Comparison of ENCODE assay signal across 30 mouse cellular contexts in the genomic region with DNA sequence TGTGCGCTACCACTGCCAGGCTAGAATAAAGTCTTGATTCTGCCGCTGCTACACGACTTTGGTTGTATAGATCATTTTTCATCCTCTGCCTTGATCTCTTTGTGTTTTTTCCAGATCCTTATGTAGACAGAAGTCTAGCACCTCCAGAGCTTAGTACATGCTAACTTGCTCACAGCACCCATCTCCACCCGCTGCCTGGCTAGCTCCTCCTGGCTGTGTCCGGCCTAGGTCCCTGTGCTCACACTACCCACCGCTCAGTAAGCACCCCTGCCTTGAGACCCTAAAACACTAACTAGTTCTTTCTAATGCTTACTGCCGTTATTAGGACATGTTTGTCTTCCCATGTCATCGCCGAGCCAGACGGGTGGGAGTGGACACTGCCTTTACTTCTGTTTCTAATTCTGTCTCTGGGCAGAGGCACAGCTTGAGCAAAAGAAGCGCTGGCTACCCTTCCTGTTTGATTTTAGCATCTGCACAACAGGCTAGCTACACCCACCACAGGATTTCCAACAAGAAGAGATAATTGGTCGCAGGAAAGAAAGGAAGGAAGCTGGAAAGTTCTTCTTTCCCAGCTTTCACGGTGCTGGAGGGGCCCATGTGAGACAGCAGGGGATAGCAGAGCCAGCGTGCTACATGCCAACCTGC. TPM values are rescaled to one million over a fixed set of nuclear protein-coding genes. Genes with fewer than 3 reads are reported as not detected.
DNase-seq lines count a peak whose midpoint lies in the region; ATAC-seq and TF ChIP-seq lines count a peak whose summit lies in the region.
"Had no signal": no experiment of that assay in that cellular context is flagged by ENCODE, and none has a peak within 500 bp of the region (broad histone marks: within the 10 kb centered on the region; RNA-seq: fewer than 3 reads in every experiment).

No protein-coding gene starts in this region.

- no peak overlapping the region for H3K4me3 ChIP-seq in embryonic facial prominence, embryonic 13.5 days
- no peak overlapping the region for H3K4me3 ChIP-seq in embryonic facial prominence, embryonic 10.5 days
- H3K4me3 ChIP-seq in heart, embryonic 16.5 days (ENCODE audit: low read length), result no peak overlapping the region
- no peak overlapping the region for H3K4me3 ChIP-seq in heart, adult 2 months
- H3K4me3 ChIP-seq in forebrain, embryonic 12.5 days (replicated peaks), result no peak overlapping the region
- H3K4me3 ChIP-seq: embryonic facial prominence, embryonic 12.5 days; hindbrain, embryonic 10.5 days; intestine, embryonic 15.5 days; liver, embryonic 13.5 days; midbrain, embryonic 12.5 days had no signal

- no peak for TF ChIP-seq CTCF in heart, adult 2 months (IDR thresholded peaks at IDR 0.05)

- H3K4me1 ChIP-seq in embryonic facial prominence, embryonic 13.5 days, result peaks cover 17% of the 10 kb centered on the region
- H3K4me1 ChIP-seq in embryonic facial prominence, embryonic 10.5 days, result peaks cover 39% of the 10 kb centered on the region
- H3K4me1 ChIP-seq in heart, embryonic 16.5 days (ENCODE audit: control insufficient read depth, insufficient read depth, low read length), result peaks cover 27% of the 10 kb centered on the region
- H3K4me1 ChIP-seq in heart, adult 2 months (ENCODE audit: control insufficient read depth, insufficient read depth, low read length), result peaks cover 4% of the 10 kb centered on the region
- H3K4me1 ChIP-seq in forebrain, embryonic 12.5 days, result peaks cover 4% of the 10 kb centered on the region; the same call in 1 of the 2 replicates
- H3K4me1 ChIP-seq: midbrain, embryonic 12.5 days had no signal

- TF ChIP-seq POLR2A in heart, adult 2 months (IDR thresholded peaks at IDR 0.05; ENCODE audit: insufficient read depth, low read depth, low read length), result no peak

- H3K79me2 ChIP-seq in heart, adult 2 months (replicated peaks; ENCODE audit: control insufficient read depth, insufficient read depth, low read length), result no peaks in the 10 kb centered on the region

- intact Hi-C loops in heart, adult 2 months (cut with DNase I), result loop anchor here (10.0 kb wide), 1 partner anchor 314 kb away; no protein-coding TSS in a partner anchor

- peak overlapping the region; percentile 16; the same call in 1 of the 2 replicates for H3K4me2 ChIP-seq in embryonic facial prominence, embryonic 13.5 days
- H3K4me2 ChIP-seq in heart, embryonic 16.5 days (ENCODE audit: low read depth, low read length), result no peak overlapping the region
- no peak overlapping the region for H3K4me2 ChIP-seq in forebrain, embryonic 12.5 days
- H3K4me2 ChIP-seq: embryonic facial prominence, embryonic 12.5 days; intestine, embryonic 15.5 days; liver, embryonic 13.5 days; lung, embryonic 14.5 days; midbrain, embryonic 12.5 days had no signal

- H3K9ac ChIP-seq in embryonic facial prominence, embryonic 13.5 days, result no peak overlapping the region
- no peak overlapping the region for H3K9ac ChIP-seq in heart, embryonic 16.5 days (ENCODE audit: low read length)
- H3K9ac ChIP-seq in heart, adult 2 months (ENCODE audit: low read depth, low read length), result no peak overlapping the region
- H3K9ac ChIP-seq in forebrain, embryonic 12.5 days, result no peak overlapping the region
- H3K9ac ChIP-seq: embryonic facial prominence, embryonic 12.5 days; intestine, embryonic 15.5 days; liver, embryonic 13.5 days; lung, embryonic 14.5 days; midbrain, embryonic 12.5 days had no signal

- WGBS in embryonic facial prominence, embryonic 13.5 days, result 53% methylated on average over 14 of the region's 14 CpGs
- 66% methylated on average over 14 of the region's 14 CpGs for WGBS in embryonic facial prominence, embryonic 10.5 days
- WGBS in heart, embryonic 16.5 days, result 50% methylated on average over 14 of the region's 14 CpGs
- WGBS in heart, adult 2 months, result 39% methylated on average over 14 of the region's 14 CpGs
- WGBS in forebrain, embryonic 12.5 days, result 83% methylated on average over 14 of the region's 14 CpGs

- TF ChIP-seq EP300 in heart, adult 2 months (IDR thresholded peaks at IDR 0.05; ENCODE audit: insufficient read depth, low read depth, low read length), result no peak

- ATAC-seq in embryonic facial prominence, embryonic 13.5 days (ENCODE audit: insufficient number of reproducible peaks, insufficient read depth, low FRiP score, low TSS enrichment, low read depth), result no peak
- no peak for ATAC-seq in heart, embryonic 16.5 days (replicated peaks; ENCODE audit: extremely low read depth, insufficient read depth, low FRiP score)
- no peak for ATAC-seq in forebrain, embryonic 12.5 days (ENCODE audit: low FRiP score)
- ATAC-seq: activated CD4-positive, CD25-positive, alpha-beta regulatory T cell, adult 4 months; forebrain, embryonic 16.5 days; hindbrain, embryonic 16.5 days; intestine, embryonic 15.5 days had no signal

- no peak for DNase-seq in embryonic facial prominence, embryonic 10.5 days (ENCODE audit: low spot score)
- DNase-seq in heart, adult 2 months, result no peak
- DNase-seq in lung, postnatal 25 days (ENCODE audit: low spot score), result peak; percentile 26
- no peak for DNase-seq in lung, postnatal 4 days
- DNase-seq in brain, adult 2 months (ENCODE audit: low read depth, low spot score), result peak; percentile 71
- DNase-seq: adrenal gland, adult 8-10 months; cerebellum, adult 18-20 months; cerebellum, postnatal 14 days; heart, postnatal 10 days; kidney, adult 8-10 months; kidney, postnatal 10 days; liver, embryonic 13.5 days; lung, embryonic 14.5 days; thymus, adult 2 months; thymus, postnatal 4 days had no signal

- H3K9me3 ChIP-seq in embryonic facial prominence, embryonic 13.5 days, result no peaks in the 10 kb centered on the region
- peaks cover 2% of the 10 kb centered on the region; the same call in 1 of the 2 replicates for H3K9me3 ChIP-seq in embryonic facial prominence, embryonic 10.5 days
- H3K9me3 ChIP-seq in heart, embryonic 16.5 days (replicated peaks; ENCODE audit: control insufficient read depth, low read length), result peaks cover 3% of the 10 kb centered on the region
- no peaks in the 10 kb centered on the region for H3K9me3 ChIP-seq in forebrain, embryonic 12.5 days
- H3K9me3 ChIP-seq: embryonic facial prominence, embryonic 12.5 days; intestine, embryonic 15.5 days; midbrain, embryonic 12.5 days had no signal

- no peaks in the 10 kb centered on the region for H3K36me3 ChIP-seq in embryonic facial prominence, embryonic 13.5 days
- no peaks in the 10 kb centered on the region for H3K36me3 ChIP-seq in embryonic facial prominence, embryonic 10.5 days (replicated peaks)
- no peaks in the 10 kb centered on the region for H3K36me3 ChIP-seq in heart, embryonic 16.5 days (ENCODE audit: control insufficient read depth, insufficient read depth)
- H3K36me3 ChIP-seq in heart, adult 2 months (ENCODE audit: control insufficient read depth, insufficient read depth, low read length), result no peaks in the 10 kb centered on the region
- H3K36me3 ChIP-seq in forebrain, embryonic 12.5 days (replicated peaks), result no peaks in the 10 kb centered on the region
- H3K36me3 ChIP-seq: embryonic facial prominence, embryonic 12.5 days; hindbrain, embryonic 10.5 days; intestine, embryonic 15.5 days; liver, embryonic 13.5 days; midbrain, embryonic 12.5 days had no signal

- peak overlapping the region; percentile 48; the same call in 1 of the 2 replicates for H3K27ac ChIP-seq in embryonic facial prominence, embryonic 13.5 days
- H3K27ac ChIP-seq in embryonic facial prominence, embryonic 10.5 days (replicated peaks), result no peak overlapping the region; the same call in 1 of the 2 replicates
- peak overlapping the region; percentile 28; the same call in 1 of the 2 replicates for H3K27ac ChIP-seq in heart, embryonic 16.5 days (ENCODE audit: low read length)
- no peak overlapping the region for H3K27ac ChIP-seq in heart, adult 2 months
- H3K27ac ChIP-seq in forebrain, embryonic 12.5 days, result no peak overlapping the region
- H3K27ac ChIP-seq: embryonic facial prominence, embryonic 12.5 days; hindbrain, embryonic 10.5 days; intestine, embryonic 15.5 days; liver, embryonic 13.5 days; midbrain, embryonic 12.5 days had no signal

- H3K27me3 ChIP-seq in embryonic facial prominence, embryonic 13.5 days, result no peaks in the 10 kb centered on the region
- 0 out of 2 replicates have a peak, but pooled peaks cover 3% of the 10 kb centered on the region for H3K27me3 ChIP-seq in embryonic facial prominence, embryonic 10.5 days (replicated peaks; ENCODE audit: low read depth, poor library complexity, severe bottlenecking)
- H3K27me3 ChIP-seq in heart, embryonic 16.5 days (ENCODE audit: control insufficient read depth, insufficient read depth, low read length), result no peaks in the 10 kb centered on the region
- H3K27me3 ChIP-seq in heart, adult 2 months (ENCODE audit: control insufficient read depth, insufficient read depth, low read length), result no peaks in the 10 kb centered on the region
- H3K27me3 ChIP-seq in forebrain, embryonic 12.5 days, result no peaks in the 10 kb centered on the region
- H3K27me3 ChIP-seq: embryonic facial prominence, embryonic 12.5 days; intestine, embryonic 15.5 days; liver, embryonic 13.5 days; midbrain, embryonic 12.5 days had no signal

RNA-seq across cellular contexts. Expression of a gene that starts 25.1 kb away (rescaled TPM):
- polyA plus RNA-seq in embryonic facial prominence, embryonic 13.5 days (2015; fragmentation: Nextera tagmentation; extraction: Ambion mirVana), result 0.38 and 0.62 TPM in 2 replicates
- 0.26 and 0.29 TPM in 2 replicates for polyA plus RNA-seq in embryonic facial prominence, embryonic 10.5 days (2016; fragmentation: Nextera tagmentation; extraction: Ambion mirVana)
- polyA plus RNA-seq in heart, embryonic 16.5 days (2015; fragmentation: Nextera tagmentation; extraction: Ambion mirVana), result 0.21 and 0.51 TPM in 2 replicates
- under 1 TPM; 0.18 to 0.21 TPM for total RNA-seq in heart, adult 2 months (2021)
- 0.23 and 2.5 TPM in 2 replicates for polyA plus RNA-seq in heart, adult 2 months (2012; rRNA removed)
- 0.19 and 0.28 TPM in 2 replicates for polyA plus RNA-seq in forebrain, embryonic 12.5 days (2016; fragmentation: Nextera tagmentation; extraction: Ambion mirVana)
- total RNA-seq: adrenal gland, adult 8-10 months; granulocyte monocyte progenitor cell, adult 5-6 weeks; layer of hippocampus, postnatal 14 days; left cerebral cortex, postnatal 14 days; megakaryocyte progenitor cell, adult 5-6 weeks; monocyte, adult 5-6 weeks had no signal
- polyA plus RNA-seq: activated CD4-positive, CD25-positive, alpha-beta regulatory T cell, adult 4 months; forebrain, embryonic 16.5 days; hindbrain, embryonic 16.5 days had no signal

Comparison
In these comparisons a context has a peak if more than half of its experiments do, and no peak if none do; other contexts are left out.
1. H3K27ac ChIP-seq: peak in embryonic facial prominence, embryonic 13.5 days (single experiment) and heart, embryonic 16.5 days (single experiment); none in embryonic facial prominence, embryonic 10.5 days (single experiment), heart, adult 2 months (single experiment) and forebrain, embryonic 12.5 days (single experiment).
2. DNase-seq: peak in lung, postnatal 25 days (single experiment) and brain, adult 2 months (single experiment); none in embryonic facial prominence, embryonic 10.5 days (single experiment), heart, adult 2 months (0 of 2) and lung, postnatal 4 days (0 of 2).